Mouse (Mus musculus): ENCODE results near the gene 1700122O11Rik. TPM values are rescaled to one million over a fixed set of nuclear protein-coding genes. Genes with fewer than 3 reads are reported as not detected.

1700122O11Rik gene
- not detected for total RNA-seq (2023)

DNA sequence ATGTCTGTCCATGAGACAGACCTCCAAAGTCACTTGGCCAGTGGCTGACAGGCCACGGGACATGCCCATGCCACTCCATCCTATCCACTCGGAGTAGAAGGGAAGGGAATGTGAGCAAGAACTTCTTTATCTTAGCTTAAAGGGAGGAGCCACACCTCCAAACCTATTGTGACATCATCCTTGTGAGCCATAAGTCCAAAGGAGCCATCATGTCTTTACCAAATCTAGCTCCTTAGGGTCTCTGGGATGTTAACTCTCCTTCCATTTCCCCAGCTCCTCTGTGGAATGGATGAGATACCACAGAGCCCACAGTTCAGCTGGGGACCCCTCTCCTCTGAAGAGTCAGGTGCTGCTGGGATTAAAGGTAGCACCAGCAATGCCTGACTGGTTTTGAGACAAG, at the start of gene 1700122O11Rik:
Gene 1700122O11Rik, minus strand, starts transcription at position 101 of the 400 bp plus-strand sequence.

Other genes starting within 250 kb of the 1700122O11Rik start
- not detected for gene Mdfi, start 203.6 kb downstream of the 1700122O11Rik start, total RNA-seq (2023)
- 62.3 TPM for gene Foxp4, start 113.6 kb downstream of the 1700122O11Rik start, total RNA-seq (2023)
- gene 1700067P10Rik, start 51.0 kb upstream of the 1700122O11Rik start, total RNA-seq (2023) = not detected
- not detected for gene 9830107B12Rik, start 108.0 kb upstream of the 1700122O11Rik start, total RNA-seq (2023)
- gene A530064D06Rik, start 129.0 kb upstream of the 1700122O11Rik start, total RNA-seq (2023) = 1.6 TPM
- gene Trem1, start 194.5 kb upstream of the 1700122O11Rik start, total RNA-seq (2023) = 1.2 TPM
- 0.89 TPM for gene Trem3, start 209.5 kb upstream of the 1700122O11Rik start, total RNA-seq (2023)
- 2.9 TPM for gene Treml4, start 226.0 kb upstream of the 1700122O11Rik start, total RNA-seq (2023)